Comparison of ENCODE assay signal across 15 mouse cellular contexts in the genomic region with DNA sequence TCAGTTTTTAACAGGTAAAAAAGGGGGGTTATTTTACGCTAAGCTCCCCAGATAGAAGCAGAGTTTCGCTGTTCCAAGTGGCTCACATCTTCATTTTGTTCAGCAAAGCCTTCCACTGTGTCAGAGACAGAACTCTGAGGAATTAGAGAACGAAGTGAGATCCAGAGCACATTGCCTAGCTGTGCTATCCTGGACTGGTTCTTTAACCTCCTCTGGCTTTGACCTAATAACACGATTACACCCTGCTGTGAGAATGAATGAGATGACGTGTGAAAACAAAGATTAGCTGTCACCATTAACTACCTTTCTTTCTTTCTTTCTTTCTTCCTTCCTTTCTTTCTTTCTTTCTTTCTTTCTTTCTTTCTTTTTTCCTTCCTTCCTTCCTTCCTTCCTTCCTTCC. TPM values are rescaled to one million over a fixed set of nuclear protein-coding genes. Genes with fewer than 3 reads are reported as not detected.
DNase-seq lines count a peak whose midpoint lies in the region; ATAC-seq and TF ChIP-seq lines count a peak whose summit lies in the region.
"Had no signal": no experiment of that assay in that cellular context is flagged by ENCODE, and none has a peak within 500 bp of the region (broad histone marks: within the 10 kb centered on the region; RNA-seq: fewer than 3 reads in every experiment).

No protein-coding gene starts in this region.

- no peak for TF ChIP-seq CTCF in gastrocnemius, adult 2 months (IDR thresholded peaks at IDR 0.05)
- TF ChIP-seq CTCF in left cerebral cortex, adult 2 months (IDR thresholded peaks at IDR 0.05): no peak

- no peaks in the 10 kb centered on the region for H3K36me3 ChIP-seq in neural tube, embryonic 15.5 days

- peak overlapping the region; percentile 4; the same call in 1 of the 2 replicates for H3K27ac ChIP-seq in gastrocnemius, adult 2 months
- H3K27ac ChIP-seq in neural tube, embryonic 15.5 days (replicated peaks): no peak overlapping the region
- H3K27ac ChIP-seq in left cerebral cortex, adult 2 months: no peak overlapping the region
- H3K27ac ChIP-seq: stomach, postnatal 0 days had no signal

- no peak for ATAC-seq in CD4-positive, CD25-positive, alpha-beta regulatory T cell, adult 4 months
- no peak for ATAC-seq in neural tube, embryonic 15.5 days (ENCODE audit: low FRiP score)
- ATAC-seq: midbrain, embryonic 16.5 days had no signal

- no peaks in the 10 kb centered on the region for H3K9me3 ChIP-seq in neural tube, embryonic 15.5 days (replicated peaks)

- H3K4me3 ChIP-seq in gastrocnemius, adult 2 months: no peak overlapping the region
- H3K4me3 ChIP-seq in neural tube, embryonic 15.5 days (replicated peaks): no peak overlapping the region
- no peak overlapping the region for H3K4me3 ChIP-seq in left cerebral cortex, adult 2 months

- H3K4me1 ChIP-seq in neural tube, embryonic 15.5 days: peaks cover 7% of the 10 kb centered on the region; the same call in 1 of the 2 replicates

- DNase-seq in CD4-positive, CD25-positive, alpha-beta regulatory T cell, adult 2 months (ENCODE audit: low read depth, low spot score): peak; percentile 8
- DNase-seq in gastrocnemius, adult 2 months: no peak
- DNase-seq in gastrocnemius, postnatal 25 days: no peak
- no peak for DNase-seq in neural tube, embryonic 10.5 days (ENCODE audit: extremely low spot score, low spot score)
- DNase-seq in kidney, postnatal 36 days: no peak
- no peak for DNase-seq in left cerebral cortex, adult 2 months (ENCODE audit: extremely low spot score in 1 of 2, low spot score in 2 of 2)
- DNase-seq: adrenal gland, adult 8-10 months; heart, postnatal 36 days; left cerebral cortex, postnatal 4 days; liver had no signal

- peak overlapping the region; percentile 25 for H3K4me2 ChIP-seq in neural tube, embryonic 15.5 days

- intact Hi-C loops in gastrocnemius, adult 2 months (cut with DNase I): loop anchor here (5.0 kb wide), 1 partner anchor 223 kb away; the partner anchor contains the start of gene Dusp23
- intact Hi-C loops in left cerebral cortex, adult 2 months (cut with DNase I): loop anchor here (1.0 kb wide), 1 partner anchor 224 kb away; no protein-coding TSS in a partner anchor

- H3K27me3 ChIP-seq in neural tube, embryonic 15.5 days (replicated peaks): no peaks in the 10 kb centered on the region
- H3K27me3 ChIP-seq: Patski had no signal

- no peak overlapping the region for H3K9ac ChIP-seq in neural tube, embryonic 15.5 days (replicated peaks)

- WGBS in neural tube, embryonic 15.5 days: 12% methylated on average over 5 of the region's 5 CpGs

RNA-seq across cellular contexts. Expression of gene Pigm, which starts 33.1 kb away (rescaled TPM):
- 1 to 10 TPM; 3.6 to 6.0 TPM for polyA plus RNA-seq in CD4-positive, CD25-positive, alpha-beta regulatory T cell, adult 4 months (2017; shearing (Covaris generic))
- 1 to 10 TPM; 3.8 to 3.9 TPM for total RNA-seq in gastrocnemius, adult 2 months (2021)
- total RNA-seq in gastrocnemius, postnatal 25 days (2021): 1 to 10 TPM; 3.4 to 3.6 TPM
- 3.7 and 3.8 TPM in 2 replicates for polyA plus RNA-seq in neural tube, embryonic 15.5 days (2015; fragmentation: Nextera tagmentation; extraction: Ambion mirVana)
- 1 to 10 TPM; 9.3 to 9.8 TPM for total RNA-seq in left cerebral cortex, adult 2 months (2021)
